Mouse (Mus musculus): Measurements from ENCODE around the gene Hist1h2ab. TPM values are rescaled to one million over a fixed set of nuclear protein-coding genes. Genes with fewer than 3 reads are reported as not detected.
"Not testable (repeated sequence)": the region's sequence is repeated elsewhere in the genome, so short reads cannot be mapped to it uniquely, and the experiment has no call there.

Hist1h2ab gene
- polyA plus RNA-seq, 1 experiment: 40.3 TPM

GRCm38 (mm10) chr13:23746201-23747080 lies 4.5 kb upstream of the Hist1h2ab start, which contains the start of gene Hist1h2bb:
Hist1h2bb (plus strand) TSS chr13:23746734.
- not testable (repeated sequence) for H3K4me1 ChIP-seq (ENCODE audit: control insufficient read depth, insufficient read depth, insufficient read length); H3K27me3 ChIP-seq (ENCODE audit: control insufficient read depth, insufficient read depth, low read length); H3K36me3 ChIP-seq (ENCODE audit: control insufficient read depth, insufficient read depth, low read length)
- Histone ChIP-seq H3K4me3 (ENCODE audit: extremely low read depth, insufficient read depth, insufficient read length) (peak within 1 kb of the TSS; percentile 75), H3K27ac (ENCODE audit: insufficient read depth, low read length) (peak within 1 kb of the TSS; percentile 100)
- peak; percentile 50 to 91 for DNase-seq (ENCODE audit: low read depth in 1 of 2, low spot score in 2 of 2)
- TF ChIP-seq POLR2A (IDR thresholded peaks at IDR 0.05; ENCODE audit: low read depth, low read length): peak; percentile 24; the same call in 1 of the 2 replicates
- WGBS: under 1% methylated on average over 40 of the region's 58 CpGs

DNA sequence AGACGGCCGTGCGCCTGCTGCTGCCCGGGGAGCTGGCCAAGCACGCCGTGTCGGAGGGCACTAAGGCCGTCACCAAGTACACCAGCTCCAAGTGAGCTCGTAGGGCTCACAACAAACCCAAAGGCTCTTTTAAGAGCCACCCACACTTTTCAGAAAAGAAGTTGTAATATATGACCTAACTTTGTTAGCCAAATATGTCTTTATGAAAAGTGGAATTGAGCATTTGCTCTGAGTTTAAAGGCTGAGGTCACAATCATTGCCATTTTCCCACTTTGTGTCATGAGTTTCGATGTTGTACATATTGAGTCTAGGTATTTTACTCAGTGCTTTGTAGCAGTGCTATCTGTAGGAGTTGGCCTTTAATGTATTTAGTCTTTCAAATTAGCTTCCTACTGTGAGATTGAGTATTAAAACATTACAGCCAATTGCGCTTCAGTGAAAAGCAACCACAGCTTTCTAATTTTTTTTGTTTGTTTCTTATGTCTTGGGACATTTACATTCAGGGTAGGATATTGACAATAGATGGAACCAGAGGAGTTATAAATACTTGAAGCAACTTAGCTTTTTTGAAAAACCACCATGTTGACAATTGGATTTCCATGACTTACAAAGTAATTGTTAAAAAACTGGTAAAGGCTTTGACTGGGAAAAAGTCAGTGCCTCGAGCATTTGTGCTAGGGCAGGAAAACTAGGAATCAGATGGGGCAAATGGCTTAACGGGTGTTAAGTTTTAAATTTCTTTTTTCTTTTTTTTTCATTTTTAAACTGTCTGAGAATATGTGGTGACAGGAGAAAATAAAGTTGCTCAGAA lies 3.6 kb upstream of the Hist1h2ab start:
- Histone ChIP-seq H3K27ac (ENCODE audit: insufficient read depth, low read length) (peak overlapping the region; percentile 92), H3K27me3 (ENCODE audit: control insufficient read depth, insufficient read depth, low read length) (no peaks in the 10 kb centered on the region), H3K4me1 (ENCODE audit: control insufficient read depth, insufficient read depth, insufficient read length) (no peaks in the 10 kb centered on the region; the same call in none of the 2 replicates), H3K4me3 (ENCODE audit: extremely low read depth, insufficient read depth, insufficient read length) (peak overlapping the region; percentile 34), H3K36me3 (ENCODE audit: control insufficient read depth, insufficient read depth, low read length) (no peaks in the 10 kb centered on the region; the same call in 1 of the 2 replicates)
- no peak for TF ChIP-seq CTCF (IDR thresholded peaks at IDR 0.05; ENCODE audit: extremely low read depth, insufficient read depth, insufficient read length, insufficient replicate concordance)
- no peak for TF ChIP-seq POLR2A (IDR thresholded peaks at IDR 0.05; ENCODE audit: low read depth, low read length)
- no peak for DNase-seq (ENCODE audit: low read depth in 1 of 2, low spot score in 2 of 2)
- WGBS: 6% methylated on average over 11 of the region's 13 CpGs

GRCm38 (mm10) chr13:23747892-23748288 lies 3.0 kb upstream of the Hist1h2ab start:
- Histone ChIP-seq H3K4me3 (ENCODE audit: extremely low read depth, insufficient read depth, insufficient read length) (no peak overlapping the region), H3K36me3 (ENCODE audit: control insufficient read depth, insufficient read depth, low read length) (no peaks in the 10 kb centered on the region; the same call in 1 of the 2 replicates), H3K27me3 (ENCODE audit: control insufficient read depth, insufficient read depth, low read length) (no peaks in the 10 kb centered on the region), H3K4me1 (ENCODE audit: control insufficient read depth, insufficient read depth, insufficient read length) (no peaks in the 10 kb centered on the region; the same call in none of the 2 replicates), H3K27ac (ENCODE audit: insufficient read depth, low read length) (no peak overlapping the region)
- WGBS: 9% methylated on average over 4 of the region's 4 CpGs
- DNase-seq (ENCODE audit: low read depth in 1 of 2, low spot score in 2 of 2): no peak
- TF ChIP-seq POLR2A (IDR thresholded peaks at IDR 0.05; ENCODE audit: low read depth, low read length): no peak
- TF ChIP-seq CTCF (IDR thresholded peaks at IDR 0.05; ENCODE audit: extremely low read depth, insufficient read depth, insufficient read length, insufficient replicate concordance): no peak

- H3K27ac ChIP-seq (ENCODE audit: insufficient read depth, low read length): no peak overlapping the region
- TF ChIP-seq CTCF (IDR thresholded peaks at IDR 0.05; ENCODE audit: extremely low read depth, insufficient read depth, insufficient read length, insufficient replicate concordance): no peak
- TF ChIP-seq POLR2A (IDR thresholded peaks at IDR 0.05; ENCODE audit: low read depth, low read length): no peak
- no peak overlapping the region for H3K4me3 ChIP-seq (ENCODE audit: extremely low read depth, insufficient read depth, insufficient read length)
- DNase-seq (ENCODE audit: low read depth in 1 of 2, low spot score in 2 of 2): no peak
- H3K36me3 ChIP-seq (ENCODE audit: control insufficient read depth, insufficient read depth, low read length): no peaks in the 10 kb centered on the region
- H3K4me1 ChIP-seq (ENCODE audit: control insufficient read depth, insufficient read depth, insufficient read length): no peaks in the 10 kb centered on the region; the same call in none of the 2 replicates
- 92% methylated on average over 5 of the region's 5 CpGs for WGBS
- H3K27me3 ChIP-seq (ENCODE audit: control insufficient read depth, insufficient read depth, low read length): no peaks in the 10 kb centered on the region
Measured at GRCm38 (mm10) chr13:23749563-23750121, 1.3 kb upstream of the Hist1h2ab start.

GRCm38 (mm10) chr13:23751478-23751956 lies 591 bp downstream of the Hist1h2ab start:
- no peak for TF ChIP-seq CTCF (IDR thresholded peaks at IDR 0.05; ENCODE audit: extremely low read depth, insufficient read depth, insufficient read length, insufficient replicate concordance)
- no peak for TF ChIP-seq POLR2A (IDR thresholded peaks at IDR 0.05; ENCODE audit: low read depth, low read length)
- Histone ChIP-seq H3K27ac (ENCODE audit: insufficient read depth, low read length) (peak overlapping the region; percentile 87), H3K4me1 (ENCODE audit: control insufficient read depth, insufficient read depth, insufficient read length) (no peaks in the 10 kb centered on the region; the same call in 1 of the 2 replicates), H3K27me3 (ENCODE audit: control insufficient read depth, insufficient read depth, low read length) (no peaks in the 10 kb centered on the region), H3K36me3 (ENCODE audit: control insufficient read depth, insufficient read depth, low read length) (no peaks in the 10 kb centered on the region), H3K4me3 (ENCODE audit: extremely low read depth, insufficient read depth, insufficient read length) (peak overlapping the region; percentile 38)
- DNase-seq (ENCODE audit: low read depth in 1 of 2, low spot score in 2 of 2): no peak
- WGBS: 2% methylated on average over 11 of the region's 11 CpGs

- Histone ChIP-seq H3K27ac (ENCODE audit: insufficient read depth, low read length) (peak within 1 kb of the TSS; percentile 89), H3K4me3 (ENCODE audit: extremely low read depth, insufficient read depth, insufficient read length) (peak within 1 kb of the TSS; percentile 48)
- DNase-seq (ENCODE audit: low read depth in 1 of 2, low spot score in 2 of 2): peak; percentile 73 to 84
- WGBS: under 1% methylated on average over 18 of the region's 47 CpGs
- H3K27me3 ChIP-seq (ENCODE audit: control insufficient read depth, insufficient read depth, low read length); H3K36me3 ChIP-seq (ENCODE audit: control insufficient read depth, insufficient read depth, low read length); H3K4me1 ChIP-seq (ENCODE audit: control insufficient read depth, insufficient read depth, insufficient read length): not testable (repeated sequence)
Measured at GRCm38 (mm10) chr13:23752067-23752741, 1.3 kb downstream of the Hist1h2ab start, which contains the start of gene Hist1h3b. Hist1h3b (plus strand) TSS chr13:23752267.
